Mouse (Mus musculus) skeletal muscle tissue, postnatal 0 days (tissue): ENCODE measurements around the gene Cyb5rl. TPM values are rescaled to one million over a fixed set of nuclear protein-coding genes. Genes with fewer than 3 reads are reported as not detected.

ENCODE experiments used
- polyA plus RNA-seq: library from polyadenylated mRNA; unstranded; fragments of >200 nt; fragmentation: Nextera tagmentation; extraction: Ambion mirVana; gene quantifications from 2 replicates; pipeline ENCODE4 v1.2.1, GENCODE M21; 2015

Gene Cyb5rl
- polyA plus RNA-seq = 6.4 and 6.9 TPM in 2 replicates

DNA sequence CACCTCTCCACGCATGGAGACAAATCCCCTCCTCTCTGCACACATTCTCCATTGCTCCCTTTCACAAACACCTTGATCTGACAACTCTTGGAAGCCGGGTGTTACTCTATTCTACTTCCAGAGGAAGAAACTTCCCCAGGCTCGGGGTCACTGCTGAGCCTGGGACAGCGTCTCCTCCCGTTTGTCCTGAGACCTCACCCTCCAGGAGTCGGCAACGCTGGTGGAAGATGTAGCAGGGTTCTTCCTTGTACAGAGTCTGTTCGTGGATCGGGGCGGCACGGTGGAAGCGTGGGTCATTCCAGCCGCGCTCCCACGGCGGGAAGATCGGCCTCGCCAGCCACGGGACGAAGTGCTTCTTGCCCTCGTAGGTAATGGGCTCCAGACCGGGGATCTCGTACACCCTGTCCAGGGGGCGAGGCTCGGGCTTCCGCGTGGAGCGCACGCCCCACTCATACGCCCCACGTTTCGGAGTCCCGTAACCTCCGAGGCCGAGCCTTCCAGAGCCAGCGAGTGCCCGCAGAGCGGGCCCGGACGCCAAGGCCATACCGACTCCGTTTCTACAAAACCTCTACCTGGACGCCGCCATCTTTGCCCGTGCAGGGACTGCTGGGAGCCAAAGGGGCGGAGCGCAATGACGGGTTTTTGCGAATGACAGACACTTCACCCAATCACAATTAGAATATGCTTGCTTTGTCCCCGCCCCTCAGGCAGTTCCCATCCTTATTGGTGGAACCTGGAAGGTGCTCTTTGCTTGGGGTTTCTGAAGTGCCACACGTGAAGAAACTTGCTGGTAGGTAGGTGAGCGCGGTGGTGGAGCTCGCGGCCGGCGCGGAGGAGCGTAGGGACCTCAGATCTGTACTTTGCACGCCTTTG lies at the start of gene Cyb5rl, which contains the start of gene Mrpl37:
Gene Cyb5rl (plus strand): TSS at position 737 of the 873 bp plus-strand sequence.
Gene Mrpl37 (minus strand): TSS at position 617 of the 873 bp plus-strand sequence.

DNA sequence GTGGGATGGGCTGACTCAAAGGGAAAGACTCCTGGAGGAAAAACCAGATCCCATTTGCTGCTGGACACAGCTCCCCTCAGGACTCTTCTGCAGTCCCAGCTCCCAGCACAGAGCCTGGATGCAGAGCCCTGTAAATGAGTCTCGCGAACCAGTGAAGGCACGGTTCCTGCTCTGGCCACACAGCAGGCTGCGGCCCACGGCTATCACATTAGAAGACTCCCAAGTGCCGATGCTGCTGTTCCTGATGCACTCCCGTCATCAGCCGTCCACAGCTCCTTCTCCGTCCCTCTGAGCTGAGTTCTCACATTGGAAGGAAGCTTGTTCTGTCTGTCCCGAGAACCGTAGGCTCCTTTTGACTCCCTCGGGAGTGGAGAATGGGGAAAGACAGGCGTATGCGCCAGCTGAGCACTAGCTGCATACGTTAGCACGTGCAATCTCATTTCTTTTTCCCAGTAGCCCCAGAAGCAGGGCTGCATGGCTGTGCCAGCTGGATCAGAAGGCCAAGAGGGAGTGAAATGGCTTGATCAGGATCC lies 30.1 kb downstream of the Cyb5rl start, which contains the start of gene Cdcp2:
Gene Cdcp2 (plus strand): TSS at position 51 of the 533 bp plus-strand sequence.

Other genes starting within 250 kb of the Cyb5rl start
- gene Ssbp3, start 156.3 kb upstream of the Cyb5rl start, polyA plus RNA-seq = 36.7 and 49.3 TPM in 2 replicates
- 108 and 113 TPM in 2 replicates for gene Mrpl37, start 120 bp upstream of the Cyb5rl start, polyA plus RNA-seq
- 0.10 TPM in 1 of 2 replicates, not detected in the other for gene Cdcp2, start 29.9 kb downstream of the Cyb5rl start, polyA plus RNA-seq
- gene Tmem59, start 111.4 kb downstream of the Cyb5rl start, polyA plus RNA-seq = 304 and 323 TPM in 2 replicates
- 15.1 and 19.8 TPM in 2 replicates for gene Tceanc2, start 112.1 kb downstream of the Cyb5rl start, polyA plus RNA-seq
- gene Ldlrad1, start 142.2 kb downstream of the Cyb5rl start, polyA plus RNA-seq = not detected in 2 replicates
- gene Lrrc42, start 186.5 kb downstream of the Cyb5rl start, polyA plus RNA-seq = 15.8 and 19.4 TPM in 2 replicates
- gene Hspb11, start 186.6 kb downstream of the Cyb5rl start, polyA plus RNA-seq = 47.6 and 49.7 TPM in 2 replicates
- gene Dio1, start 240.2 kb downstream of the Cyb5rl start, polyA plus RNA-seq = not detected in 2 replicates
- gene Yipf1, start 247.4 kb downstream of the Cyb5rl start, polyA plus RNA-seq = 26.2 and 28.9 TPM in 2 replicates